Mouse (Mus musculus) spleen, postnatal 4 days (tissue): ENCODE measurements at regions not wholly inside any gene's neighbourhood (a gene's known extent, or its start where the extent isn't known, plus 50 kb on each side); places are given as distances from the start of the nearest gene placed in this dataset.

ENCODE experiments used
- DNase-seq, 2 experiments: peaks; one replicate each; pipeline ENCODE4 v3.0.0; 2022; ENCODE audit warnings: low spot score in 2 of 2

DNA sequence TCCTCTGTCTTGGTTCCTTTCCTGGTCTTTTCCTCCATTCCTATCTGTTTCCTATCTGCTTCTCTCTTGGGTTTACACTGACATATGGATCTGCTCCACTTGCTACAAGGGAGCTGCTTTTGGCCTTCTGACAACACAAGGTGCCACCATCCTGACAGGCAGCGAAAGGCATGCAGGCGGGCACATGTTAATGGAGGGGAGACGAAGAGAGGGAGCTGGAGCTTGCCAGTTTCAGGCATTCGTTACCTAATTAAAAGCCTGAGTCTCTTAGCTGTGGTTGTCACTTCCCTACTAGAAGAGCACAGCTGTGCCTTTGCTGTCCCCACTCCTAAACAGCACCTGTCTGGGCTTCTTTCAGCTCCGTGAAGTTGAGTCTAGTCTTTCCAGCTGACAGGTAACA lies 711.5 kb upstream of the Kirrel3 start:
- no peak for DNase-seq

DNA sequence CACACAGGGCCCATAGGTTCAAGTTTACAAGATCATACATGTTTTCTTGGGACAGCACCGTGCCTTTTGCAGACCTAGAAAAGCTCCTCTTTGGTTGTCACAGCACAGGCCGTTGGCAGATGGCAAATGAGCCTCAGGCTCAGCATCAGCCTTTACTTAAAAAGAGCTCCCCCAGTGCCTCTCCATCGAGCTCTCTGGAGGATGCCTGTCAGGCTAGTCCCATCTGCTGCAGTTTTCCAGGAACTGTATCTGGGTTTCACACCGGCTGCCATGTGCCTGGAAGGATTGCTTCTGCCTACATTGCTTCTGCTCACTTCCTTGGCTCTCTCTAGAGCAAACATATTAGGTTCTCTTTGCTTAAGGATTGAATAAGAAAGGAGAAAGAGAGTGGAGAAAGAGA lies 695.1 kb upstream of the Kirrel3 start:
- DNase-seq = no peak

DNA sequence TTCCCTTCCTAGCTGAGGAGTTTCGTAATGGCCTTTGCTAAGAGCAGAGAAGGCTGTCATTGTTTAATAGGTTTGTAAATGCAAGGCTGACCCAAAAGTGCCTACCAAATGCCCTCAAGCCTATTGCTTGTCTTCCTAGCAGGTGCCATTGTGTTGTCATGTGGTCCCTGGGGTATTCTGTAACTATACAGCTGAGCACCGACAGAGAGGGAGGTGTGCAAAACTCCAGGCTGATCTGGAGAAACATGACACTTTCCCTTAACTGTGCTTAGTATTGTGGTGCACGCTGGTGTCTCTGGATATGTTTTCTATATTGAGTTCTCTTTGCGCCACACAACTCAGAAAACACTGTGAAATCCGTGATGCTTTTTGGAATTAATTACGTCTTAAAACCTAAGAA lies 685.4 kb upstream of the Kirrel3 start:
- DNase-seq = no peak

DNA sequence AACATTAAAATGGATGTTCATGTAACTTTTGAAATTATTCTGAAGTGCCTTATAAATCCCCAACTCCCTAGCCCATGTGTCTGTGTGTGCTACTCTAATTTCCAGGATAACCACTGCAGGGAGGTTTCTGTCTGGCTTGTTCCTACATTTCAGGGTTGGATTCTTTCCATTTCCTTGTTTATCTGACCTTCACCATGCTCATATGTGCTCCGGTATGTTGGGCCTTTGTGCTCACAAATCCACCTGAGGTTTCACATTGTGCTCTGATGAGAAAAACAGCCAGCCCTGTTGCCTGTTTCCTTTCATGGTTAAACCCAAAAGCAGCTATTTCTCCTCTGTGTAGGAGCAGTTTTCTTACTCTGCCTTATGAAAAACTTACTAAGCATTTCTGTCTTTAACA lies 684.9 kb upstream of the Kirrel3 start:
- DNase-seq = no peak

DNA sequence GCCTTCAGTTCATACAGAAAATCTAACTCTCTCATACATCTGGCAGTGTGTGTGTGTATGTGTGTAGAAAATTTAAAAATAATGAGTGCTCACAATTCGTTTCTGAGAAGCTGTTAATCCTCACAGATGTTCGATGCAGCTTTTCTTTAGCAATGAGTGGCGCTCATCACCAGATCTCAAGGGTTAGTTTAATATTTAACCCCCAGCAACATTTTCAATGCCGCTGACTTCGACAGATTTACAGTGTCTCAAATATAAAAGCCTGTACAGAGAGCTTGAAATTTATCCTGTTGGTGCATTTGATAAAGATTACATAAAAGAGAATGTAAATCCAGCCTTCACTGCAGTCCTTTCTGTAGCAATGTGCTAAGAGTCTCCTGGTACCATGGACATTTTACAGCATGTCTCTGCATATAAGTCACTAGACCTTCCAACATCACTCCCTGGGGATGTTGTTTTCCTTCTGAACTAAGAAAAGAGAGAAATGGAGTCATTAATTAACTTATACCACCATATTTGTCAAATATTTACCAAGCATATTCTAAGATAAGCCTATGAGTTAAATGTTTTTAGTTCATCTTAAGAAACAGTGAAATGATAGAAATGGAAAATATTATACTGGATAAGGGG lies 670.8 kb upstream of the Kirrel3 start:
- no peak for DNase-seq

DNA sequence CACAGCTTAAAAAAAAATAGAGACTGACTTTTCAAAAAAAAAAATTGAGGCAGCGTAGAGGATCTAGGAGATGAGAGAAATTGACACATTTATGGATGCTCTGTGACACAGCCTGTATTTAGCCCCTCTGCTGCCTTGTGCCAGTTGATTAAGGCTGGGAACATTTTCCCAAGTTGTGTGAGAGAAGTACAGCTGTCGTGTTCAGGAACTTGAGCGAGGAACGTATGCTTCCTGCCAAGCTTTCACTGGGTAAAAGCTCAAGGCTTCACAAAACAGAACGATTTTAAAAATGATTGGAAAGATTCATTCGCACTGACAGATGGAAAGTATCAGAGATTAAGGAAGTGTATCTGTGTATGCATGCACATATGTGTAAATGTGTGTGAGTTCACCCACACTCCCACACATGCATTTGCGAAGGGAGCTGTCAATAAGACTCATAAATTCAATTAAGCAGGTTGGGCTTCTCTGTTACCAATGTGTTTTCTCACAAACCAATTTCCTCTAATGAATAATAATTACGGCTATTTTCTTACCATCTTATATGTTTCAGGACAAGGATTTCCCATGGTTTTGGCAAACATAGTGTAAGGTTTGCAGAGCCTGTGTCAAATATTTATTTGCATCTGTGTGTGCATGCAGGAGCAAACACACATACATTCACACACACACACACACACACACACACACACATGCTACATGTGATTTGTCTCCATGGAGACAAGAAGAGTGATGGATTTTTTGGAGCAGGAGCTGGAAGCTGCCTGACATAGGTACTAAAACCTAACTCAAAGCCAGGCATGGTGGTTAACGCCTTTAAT lies 662.9 kb upstream of the Kirrel3 start:
- DNase-seq = no peak

DNA sequence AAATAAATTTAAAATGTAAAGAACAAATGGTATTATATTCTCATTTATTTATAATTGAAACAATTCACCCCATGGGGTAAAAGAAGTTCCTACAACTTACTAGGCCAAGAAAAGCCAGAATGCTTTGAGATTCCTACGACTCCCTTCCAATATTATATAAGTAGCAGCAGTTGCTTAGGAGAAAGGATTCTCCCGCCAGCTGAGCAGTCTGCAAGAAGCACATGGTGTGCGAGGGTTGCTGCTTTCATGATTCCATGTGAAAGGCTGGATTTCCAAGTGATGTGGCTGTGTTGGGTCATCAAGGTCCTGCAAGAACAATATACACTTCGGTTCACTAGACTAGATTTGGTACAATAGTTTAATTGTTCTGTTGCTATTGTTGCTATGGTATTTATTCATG lies 659.6 kb upstream of the Kirrel3 start:
- no peak for DNase-seq

DNA sequence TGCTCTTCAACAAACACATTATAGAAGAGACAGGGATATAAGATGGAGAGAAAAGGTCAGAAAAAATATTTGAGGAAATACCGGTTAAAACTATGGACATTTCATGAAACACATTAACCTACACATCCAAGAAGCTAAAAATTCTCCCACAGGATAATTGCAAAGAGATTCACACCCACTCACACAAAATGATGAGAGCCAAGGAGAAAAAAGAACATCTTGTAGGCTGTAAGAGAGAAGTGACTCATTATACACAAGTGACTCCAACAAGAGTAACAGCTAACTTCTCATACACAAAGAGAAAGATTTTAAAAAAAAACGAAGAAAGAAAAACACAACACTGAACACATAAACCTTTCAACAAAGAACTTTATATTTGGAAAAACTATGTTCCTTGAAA lies 658.3 kb upstream of the Kirrel3 start:
- DNase-seq = no peak

DNA sequence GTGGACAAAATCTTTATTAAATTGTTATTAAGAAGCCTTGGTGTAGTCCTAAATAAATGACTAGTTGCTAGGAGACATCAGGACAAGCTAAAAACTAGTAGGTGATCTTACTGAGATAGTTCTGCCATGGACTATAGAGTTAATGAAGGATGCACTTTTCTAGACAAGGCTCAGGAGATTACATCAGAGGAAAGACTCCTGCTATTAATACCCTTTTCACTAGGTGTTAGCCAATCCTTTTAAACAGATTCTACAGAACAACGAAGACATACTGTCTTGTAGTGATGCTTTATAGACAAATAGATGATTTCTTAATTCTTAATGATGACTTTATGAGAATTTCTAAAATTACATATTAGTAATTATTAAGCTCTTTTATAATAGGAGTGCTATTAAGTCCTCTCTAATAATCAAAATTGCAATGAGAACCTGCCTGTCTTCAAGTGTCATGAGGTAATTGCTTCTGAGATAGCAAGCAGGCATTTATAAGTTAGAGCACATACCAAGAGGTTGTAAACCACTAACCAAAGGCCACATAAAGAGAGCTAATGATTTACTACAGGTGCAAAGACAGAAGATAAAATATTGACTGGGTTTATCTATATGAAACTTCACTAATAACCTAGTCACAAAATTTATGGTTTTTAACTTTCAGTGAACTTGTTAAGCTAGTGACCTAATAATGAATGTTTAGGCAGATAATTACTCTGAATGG lies 647.9 kb upstream of the Kirrel3 start:
- no peak for DNase-seq

DNA sequence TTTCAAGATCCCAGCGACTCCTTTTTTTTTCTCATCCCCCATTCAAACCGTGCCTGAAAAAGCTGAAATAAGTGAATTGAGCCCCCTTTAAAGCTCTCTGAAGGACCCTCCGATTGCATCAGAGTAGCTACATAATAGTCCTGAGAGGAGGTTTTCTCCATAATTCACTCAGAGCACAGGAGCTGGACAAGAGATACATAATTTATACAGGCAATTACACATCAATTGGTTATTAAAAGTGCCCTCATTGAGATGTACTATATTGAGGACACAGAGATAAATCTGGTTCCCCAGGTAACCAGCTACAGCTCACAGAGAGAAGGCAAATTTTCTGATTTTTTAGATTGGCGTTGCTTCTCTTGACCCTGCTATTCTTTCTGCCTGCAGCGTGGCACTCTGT lies 636.1 kb upstream of the Kirrel3 start:
- DNase-seq = no peak

DNA sequence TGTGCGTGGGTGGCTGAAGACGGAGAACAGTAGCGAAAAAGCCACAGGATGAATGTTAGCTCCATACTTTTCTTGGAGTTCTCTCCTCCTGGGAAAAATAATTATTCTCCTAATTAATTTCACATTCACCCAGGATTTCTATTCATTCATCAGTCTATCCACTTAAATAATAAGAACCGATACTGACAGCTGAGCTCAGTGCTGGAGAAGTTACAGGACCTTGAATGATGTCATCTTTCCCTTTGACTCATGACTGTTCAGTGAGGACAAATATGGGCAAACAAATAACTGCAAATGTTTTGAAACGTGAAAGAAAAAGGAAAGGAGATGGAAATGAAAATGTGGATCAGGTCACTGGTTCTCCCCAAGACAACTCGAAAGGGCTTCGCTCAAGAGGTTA lies 635.7 kb upstream of the Kirrel3 start:
- DNase-seq = no peak

DNA sequence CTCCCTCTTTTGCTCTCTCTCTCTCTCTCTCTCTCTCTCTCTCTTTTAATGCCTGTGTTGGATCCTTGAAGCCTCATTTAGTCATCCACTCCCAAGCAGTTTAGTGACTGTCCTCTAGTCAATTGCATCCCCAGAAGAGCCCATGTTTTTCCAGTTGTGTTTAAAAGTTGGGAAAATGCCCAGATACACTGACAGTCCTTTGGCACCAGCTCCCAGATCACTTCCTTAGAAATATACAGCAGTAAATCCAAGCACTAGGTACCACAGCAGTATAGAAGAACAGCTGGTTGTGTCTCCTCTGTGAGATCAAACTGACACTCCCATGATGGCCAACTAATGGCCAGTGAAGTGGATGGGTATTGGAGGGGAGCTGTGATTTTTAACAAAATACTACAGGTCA lies 634.7 kb upstream of the Kirrel3 start:
- DNase-seq = no peak

DNA sequence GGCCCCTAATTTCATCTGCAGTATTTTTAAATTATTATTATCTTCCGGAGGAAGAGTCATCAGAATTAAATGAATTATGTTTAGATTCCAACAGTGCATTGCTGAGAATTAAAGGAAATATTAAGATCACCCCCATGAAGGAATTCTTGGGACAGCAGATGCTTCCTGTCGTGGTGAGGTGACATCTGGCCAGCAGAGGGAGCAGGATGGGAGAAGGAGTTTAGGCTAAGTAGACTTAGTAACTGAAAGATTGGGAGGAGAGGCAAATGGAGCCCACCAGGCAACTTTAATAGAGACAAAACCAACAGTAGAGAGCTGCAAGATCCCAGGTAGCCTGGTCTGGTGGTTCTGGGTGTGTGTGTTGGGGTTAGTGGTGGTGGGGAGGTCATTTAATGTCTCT lies 629.5 kb upstream of the Kirrel3 start:
- no peak for DNase-seq

DNA sequence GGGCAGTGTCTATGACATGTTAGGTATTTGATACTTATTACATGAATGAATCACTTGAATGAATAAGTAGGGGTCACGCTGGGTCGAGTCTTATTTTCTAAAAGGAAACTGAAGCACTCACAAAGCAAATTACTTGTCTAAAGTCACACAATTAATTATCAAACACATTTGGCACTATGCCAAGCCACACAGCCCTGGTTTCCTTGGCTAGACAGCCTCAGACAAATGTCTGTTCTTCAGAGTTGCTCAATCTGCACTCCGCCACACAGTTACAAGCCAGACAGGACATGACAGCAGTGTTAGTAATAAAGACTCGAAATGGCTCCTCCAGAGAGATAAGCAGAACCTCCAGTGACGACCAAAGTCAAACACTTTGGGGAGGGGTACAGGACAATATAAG lies 627.2 kb upstream of the Kirrel3 start:
- no peak for DNase-seq

DNA sequence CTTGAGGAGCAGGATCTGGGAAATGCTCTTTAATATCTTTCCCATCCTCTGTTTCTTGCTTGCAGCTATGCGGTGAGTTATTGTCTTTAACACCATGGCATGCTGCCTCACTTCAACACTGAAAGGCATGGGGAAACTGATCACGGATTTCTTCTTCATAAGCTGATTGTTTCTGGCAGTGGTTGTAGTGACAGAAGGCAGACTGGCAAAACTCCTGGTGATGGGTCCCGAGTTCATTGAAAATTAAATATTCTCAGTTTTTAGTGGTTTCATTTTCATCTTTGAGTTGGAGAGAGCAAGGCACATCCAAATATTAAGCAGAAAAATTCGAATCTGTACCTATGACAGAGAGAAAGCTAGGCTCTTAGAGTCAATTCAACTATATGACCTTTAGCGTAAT lies 617.0 kb upstream of the Kirrel3 start:
- DNase-seq = no peak

DNA sequence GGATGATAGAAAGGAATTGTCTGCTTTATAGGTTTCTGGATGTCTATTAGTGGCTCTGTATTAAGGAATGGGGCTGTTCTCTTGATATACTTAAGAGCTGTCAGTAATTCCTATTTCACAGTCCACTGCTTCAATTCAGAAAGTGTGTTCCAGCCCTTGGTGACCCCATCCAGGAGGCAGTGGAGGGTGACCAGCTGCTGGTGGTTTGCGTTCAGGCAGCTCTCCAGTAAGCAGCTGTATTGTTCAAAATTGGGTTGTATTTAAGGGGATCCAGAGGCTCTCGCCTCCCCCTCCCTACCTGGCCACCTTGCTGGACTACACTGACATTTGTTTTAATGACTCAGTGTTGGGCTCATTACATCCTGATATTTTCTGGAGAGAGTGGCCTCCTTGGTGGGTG lies 598.4 kb upstream of the Kirrel3 start:
- DNase-seq = no peak

DNA sequence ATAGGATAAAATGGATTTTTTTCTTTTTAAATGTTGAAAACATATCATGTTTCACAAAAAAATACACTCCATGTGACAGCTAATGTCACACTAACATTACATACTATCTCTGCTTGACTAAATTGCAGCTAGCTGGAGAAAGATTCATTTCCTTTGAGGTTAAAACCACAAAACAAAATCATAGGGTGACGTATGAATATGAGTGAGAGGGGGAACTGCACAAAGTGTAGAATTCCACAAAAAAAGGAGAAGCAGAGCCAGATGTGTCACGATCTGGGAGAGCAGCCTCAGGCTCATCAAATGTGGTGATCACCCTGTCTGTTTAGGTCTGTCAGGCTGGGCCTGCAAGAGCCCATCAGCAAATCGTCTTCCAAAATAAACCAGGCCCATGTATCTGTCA lies 593.7 kb upstream of the Kirrel3 start:
- no peak for DNase-seq

DNA sequence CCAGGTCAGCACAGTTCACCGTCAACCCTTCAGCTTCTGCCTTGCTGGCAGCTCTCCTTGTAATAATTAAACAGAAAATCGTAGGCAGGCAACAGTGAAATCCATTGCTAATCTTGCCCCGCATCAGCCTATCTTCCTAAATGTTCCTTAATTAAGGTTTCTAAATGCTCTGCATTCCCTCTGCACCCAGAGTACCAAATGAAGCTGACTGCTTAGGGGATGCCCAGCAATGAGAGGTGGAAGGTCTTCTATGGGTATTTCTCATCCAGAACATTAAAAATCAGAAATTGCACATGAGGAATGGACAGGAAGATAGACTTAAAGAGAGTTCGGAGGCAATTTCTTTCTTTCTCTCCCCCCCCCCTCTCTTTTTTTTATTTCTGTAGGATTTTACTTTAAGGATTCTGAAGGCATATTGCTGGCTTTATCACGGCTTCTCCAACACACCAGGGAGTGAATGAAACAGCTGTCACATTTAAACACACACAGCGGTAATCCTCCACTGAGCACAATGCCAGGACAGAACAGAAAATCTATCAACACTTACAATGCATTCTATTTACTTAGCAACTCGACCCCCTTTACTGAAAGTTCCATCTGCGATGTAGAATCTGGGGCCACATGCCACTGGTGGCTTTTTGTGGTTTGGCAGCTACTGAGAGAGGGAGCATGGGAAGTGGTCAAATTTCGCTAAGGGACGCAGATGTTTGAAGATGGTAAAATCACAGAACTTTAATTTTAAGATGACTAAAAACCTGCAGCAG lies 584.2 kb upstream of the Kirrel3 start:
- DNase-seq = no peak

DNA sequence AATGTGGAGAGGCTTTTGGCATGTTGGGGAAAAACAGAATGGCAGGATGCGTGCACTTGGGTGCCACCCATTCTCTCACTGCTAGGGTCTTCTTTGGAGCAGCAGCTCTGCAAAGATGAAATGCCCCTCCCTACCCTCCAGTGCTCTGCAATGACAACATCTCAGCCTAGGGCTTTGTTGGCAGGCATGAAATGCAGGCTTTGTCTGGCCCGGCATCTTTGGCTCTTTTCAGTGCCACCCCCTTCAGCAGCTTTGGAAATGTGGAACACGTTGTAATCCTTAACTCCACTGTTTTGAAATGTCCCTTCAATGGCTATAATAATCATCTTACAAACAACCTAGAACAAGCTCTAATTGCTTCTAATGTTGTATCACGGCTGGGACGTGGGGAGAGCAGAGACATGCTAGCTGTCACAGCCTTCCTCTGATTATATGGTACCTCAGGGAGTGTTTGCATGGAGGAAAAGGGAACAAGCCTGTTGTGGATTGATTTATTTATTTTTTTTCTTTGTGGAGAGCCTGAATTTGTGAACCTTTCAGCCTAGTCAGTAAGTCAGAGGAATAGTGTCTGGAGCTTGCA lies 581.6 kb upstream of the Kirrel3 start:
- DNase-seq = no peak

DNA sequence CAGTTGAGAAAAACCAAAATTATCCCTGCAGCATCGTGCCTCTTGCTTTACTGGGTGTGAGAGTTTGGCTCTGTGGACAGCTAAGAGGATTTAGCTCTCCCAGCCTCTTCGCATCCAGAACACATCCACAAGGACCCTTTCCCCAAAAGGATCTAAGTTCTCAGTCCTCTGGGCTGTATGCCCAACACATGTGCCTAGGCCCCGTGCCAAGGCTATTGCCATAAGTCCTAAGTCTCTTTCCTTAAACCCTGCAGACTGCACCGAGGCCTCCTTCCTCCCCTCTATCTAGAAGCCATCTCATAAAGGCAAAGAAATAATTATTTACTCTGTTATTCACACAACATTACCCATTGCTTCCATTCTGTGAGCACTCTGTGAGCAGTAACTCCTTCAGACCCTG lies 570.8 kb upstream of the Kirrel3 start:
- no peak for DNase-seq

DNA sequence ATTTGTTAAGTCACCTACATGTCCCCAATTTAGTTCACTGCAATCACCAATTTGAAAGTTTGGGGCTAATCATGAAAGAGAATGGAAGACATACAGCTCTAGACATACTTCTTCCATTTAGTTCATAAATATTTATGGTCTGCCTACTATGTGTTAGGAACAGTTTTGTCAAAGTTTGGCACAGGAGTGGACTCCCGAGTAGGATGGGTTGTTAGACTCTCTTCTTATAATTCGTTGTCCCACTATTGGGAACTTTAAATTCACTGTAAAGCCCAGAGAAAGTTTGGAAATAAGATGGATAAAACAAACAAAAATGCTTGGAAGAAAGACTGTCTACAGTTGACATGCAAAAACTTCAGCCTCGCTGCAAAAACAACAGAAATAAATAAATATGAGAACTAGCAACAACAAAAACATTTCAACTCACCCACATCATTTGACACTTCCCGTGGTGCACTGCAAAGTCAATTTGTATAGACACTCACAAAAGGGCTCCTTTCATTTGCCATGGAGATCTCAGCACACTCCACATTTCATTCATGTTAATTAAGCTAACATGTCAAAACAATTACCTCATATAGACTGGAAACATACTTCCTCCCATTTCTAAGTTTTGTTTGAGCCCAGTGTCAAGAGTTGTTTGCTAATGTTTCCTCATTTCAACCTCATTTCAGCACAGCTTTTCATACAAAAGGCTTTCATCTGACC lies 570.2 kb upstream of the Kirrel3 start:
- no peak for DNase-seq
